Mouse (Mus musculus): Measurements from ENCODE around the gene Wdtc1. TPM values are rescaled to one million over a fixed set of nuclear protein-coding genes. Genes with fewer than 3 reads are reported as not detected.

Gene Wdtc1
- total and polyA plus RNA-seq, 3 experiments, result 7.1 to 53.4 (median 32.3) TPM

GRCm38 (mm10) chr4:133319667-133320066 is 33.6 kb downstream of the Wdtc1 start:
- ATAC-seq (ENCODE audit: extremely low read depth, insufficient number of reproducible peaks, low FRiP score, poor library complexity, severe bottlenecking) (no peak), DNase-seq (ENCODE audit: low spot score) (no peak)
- H3K4me3 ChIP-seq (ENCODE audit: low read depth, low read length), result no peak overlapping the region
- no peaks in the 10 kb centered on the region for H3K27me3 ChIP-seq (ENCODE audit: insufficient read depth, low read length)
- TF ChIP-seq POLR2AphosphoS5 (IDR thresholded peaks at IDR 0.05; ENCODE audit: insufficient replicate concordance, low read depth, low read length), result no peak
- no peak for TF ChIP-seq CTCF (IDR thresholded peaks at IDR 0.05; ENCODE audit: low read depth, low read length)
- TF ChIP-seq GATA1 (IDR thresholded peaks at IDR 0.05; ENCODE audit: borderline replicate concordance, low read length), result no peak
- no peak for TF ChIP-seq TAL1 (conservative IDR thresholded peaks at IDR 0.05; ENCODE audit: low read depth, low read length)
- no peak for TF ChIP-seq GATA2 (IDR thresholded peaks at IDR 0.05; ENCODE audit: borderline replicate concordance, low read depth, low read length)
- H3K4me1 ChIP-seq (ENCODE audit: insufficient read depth, low read depth, low read length), result no peaks in the 10 kb centered on the region
- H3K36me3 ChIP-seq (replicated peaks), result peaks cover 40% of the 10 kb centered on the region
- H3K9me3 ChIP-seq (replicated peaks), result no peaks in the 10 kb centered on the region

- ATAC-seq (ENCODE audit: extremely low read depth, insufficient number of reproducible peaks, low FRiP score, poor library complexity, severe bottlenecking) (no peak), DNase-seq (ENCODE audit: low spot score) (no peak)
- no peak for TF ChIP-seq POLR2AphosphoS5 (IDR thresholded peaks at IDR 0.05; ENCODE audit: insufficient replicate concordance, low read depth, low read length)
- no peak for TF ChIP-seq GATA1 (IDR thresholded peaks at IDR 0.05; ENCODE audit: borderline replicate concordance, low read length)
- TF ChIP-seq CTCF (IDR thresholded peaks at IDR 0.05; ENCODE audit: low read depth, low read length), result no peak
- TF ChIP-seq GATA2 (IDR thresholded peaks at IDR 0.05; ENCODE audit: borderline replicate concordance, low read depth, low read length), result no peak
- H3K4me1 ChIP-seq (ENCODE audit: insufficient read depth, low read depth, low read length), result no peaks in the 10 kb centered on the region
- no peaks in the 10 kb centered on the region for H3K27me3 ChIP-seq (ENCODE audit: insufficient read depth, low read length)
- no peaks in the 10 kb centered on the region for H3K9me3 ChIP-seq (replicated peaks)
- H3K4me3 ChIP-seq (ENCODE audit: low read depth, low read length), result no peak overlapping the region
- peaks cover 41% of the 10 kb centered on the region for H3K36me3 ChIP-seq (replicated peaks)
Observed at GRCm38 (mm10) chr4:133315991-133316390, 37.3 kb downstream of the Wdtc1 start.

GRCm38 (mm10) chr4:133314896-133315295 is 38.4 kb downstream of the Wdtc1 start:
- no peak for ATAC-seq (ENCODE audit: extremely low read depth, insufficient number of reproducible peaks, low FRiP score, poor library complexity, severe bottlenecking)
- H3K27me3 ChIP-seq (ENCODE audit: insufficient read depth, low read length), result no peaks in the 10 kb centered on the region
- TF ChIP-seq GATA1 (IDR thresholded peaks at IDR 0.05; ENCODE audit: borderline replicate concordance, low read length), result no peak
- no peak for TF ChIP-seq CTCF (IDR thresholded peaks at IDR 0.05; ENCODE audit: low read depth, low read length)
- TF ChIP-seq TAL1 (conservative IDR thresholded peaks at IDR 0.05; ENCODE audit: low read depth, low read length), result no peak
- no peak for TF ChIP-seq POLR2AphosphoS5 (IDR thresholded peaks at IDR 0.05; ENCODE audit: insufficient replicate concordance, low read depth, low read length)
- TF ChIP-seq GATA2 (IDR thresholded peaks at IDR 0.05; ENCODE audit: borderline replicate concordance, low read depth, low read length), result no peak
- no peaks in the 10 kb centered on the region for H3K4me1 ChIP-seq (ENCODE audit: insufficient read depth, low read depth, low read length)
- no peaks in the 10 kb centered on the region for H3K9me3 ChIP-seq (replicated peaks)
- H3K36me3 ChIP-seq (replicated peaks), result peaks cover 37% of the 10 kb centered on the region
- no peak overlapping the region for H3K4me3 ChIP-seq (ENCODE audit: low read depth, low read length)
- no peak for DNase-seq (ENCODE audit: low spot score)

- Histone ChIP-seq H3K36me3 (replicated peaks) (peaks cover 49% of the 10 kb centered on the region), H3K27me3 (ENCODE audit: insufficient read depth, low read length) (no peaks in the 10 kb centered on the region), H3K9me3 (replicated peaks) (no peaks in the 10 kb centered on the region), H3K4me3 (ENCODE audit: low read depth, low read length) (no peak overlapping the region), H3K4me1 (ENCODE audit: insufficient read depth, low read depth, low read length) (no peaks in the 10 kb centered on the region)
- DNase-seq (ENCODE audit: low spot score), result peak; percentile 54
- no peak for ATAC-seq (ENCODE audit: extremely low read depth, insufficient number of reproducible peaks, low FRiP score, poor library complexity, severe bottlenecking)
- TF ChIP-seq TAL1 (conservative IDR thresholded peaks at IDR 0.05; ENCODE audit: low read depth, low read length) (no peak), CTCF (IDR thresholded peaks at IDR 0.05; ENCODE audit: low read depth, low read length) (peak; percentile 93)
Observed at GRCm38 (mm10) chr4:133309948-133310347, 43.3 kb downstream of the Wdtc1 start.

- DNase-seq (ENCODE audit: low spot score) (peak; percentile 26), ATAC-seq (ENCODE audit: extremely low read depth, insufficient number of reproducible peaks, low FRiP score, poor library complexity, severe bottlenecking) (no peak)
- Histone ChIP-seq H3K36me3 (replicated peaks) (peaks cover 54% of the 10 kb centered on the region), H3K4me3 (ENCODE audit: low read depth, low read length) (no peak overlapping the region), H3K4me1 (ENCODE audit: insufficient read depth, low read depth, low read length) (no peaks in the 10 kb centered on the region), H3K27me3 (ENCODE audit: insufficient read depth, low read length) (no peaks in the 10 kb centered on the region), H3K9me3 (replicated peaks) (no peaks in the 10 kb centered on the region)
- TF ChIP-seq GATA2 (IDR thresholded peaks at IDR 0.05; ENCODE audit: borderline replicate concordance, low read depth, low read length) (no peak), CTCF (IDR thresholded peaks at IDR 0.05; ENCODE audit: low read depth, low read length) (peak; percentile 87)
Observed at GRCm38 (mm10) chr4:133307331-133307730, 46.0 kb downstream of the Wdtc1 start.

- Histone ChIP-seq H3K36me3 (replicated peaks) (peaks cover 64% of the 10 kb centered on the region), H3K27me3 (ENCODE audit: insufficient read depth, low read length) (no peaks in the 10 kb centered on the region), H3K4me3 (ENCODE audit: low read depth, low read length) (no peak overlapping the region), H3K4me1 (ENCODE audit: insufficient read depth, low read depth, low read length) (peaks cover 4% of the 10 kb centered on the region), H3K9me3 (replicated peaks) (no peaks in the 10 kb centered on the region)
- DNase-seq (ENCODE audit: low spot score) (no peak), ATAC-seq (ENCODE audit: extremely low read depth, insufficient number of reproducible peaks, low FRiP score, poor library complexity, severe bottlenecking) (no peak)
- no peak for TF ChIP-seq CTCF (IDR thresholded peaks at IDR 0.05; ENCODE audit: low read depth, low read length)
- no peak for TF ChIP-seq POLR2AphosphoS5 (IDR thresholded peaks at IDR 0.05; ENCODE audit: insufficient replicate concordance, low read depth, low read length)
Observed at GRCm38 (mm10) chr4:133305825-133306224, 47.5 kb downstream of the Wdtc1 start.

GRCm38 (mm10) chr4:133304770-133305169 is 48.5 kb downstream of the Wdtc1 start:
- no peak for TF ChIP-seq GATA1 (IDR thresholded peaks at IDR 0.05; ENCODE audit: borderline replicate concordance, low read length)
- no peak for TF ChIP-seq CTCF (IDR thresholded peaks at IDR 0.05; ENCODE audit: low read depth, low read length)
- TF ChIP-seq GATA2 (IDR thresholded peaks at IDR 0.05; ENCODE audit: borderline replicate concordance, low read depth, low read length), result no peak
- TF ChIP-seq POLR2AphosphoS5 (IDR thresholded peaks at IDR 0.05; ENCODE audit: insufficient replicate concordance, low read depth, low read length), result no peak
- TF ChIP-seq TAL1 (conservative IDR thresholded peaks at IDR 0.05; ENCODE audit: low read depth, low read length), result no peak
- no peak for ATAC-seq (ENCODE audit: extremely low read depth, insufficient number of reproducible peaks, low FRiP score, poor library complexity, severe bottlenecking)
- Histone ChIP-seq H3K4me3 (ENCODE audit: low read depth, low read length) (no peak overlapping the region), H3K27me3 (ENCODE audit: insufficient read depth, low read length) (no peaks in the 10 kb centered on the region), H3K9me3 (replicated peaks) (no peaks in the 10 kb centered on the region), H3K36me3 (replicated peaks) (peaks cover 74% of the 10 kb centered on the region), H3K4me1 (ENCODE audit: insufficient read depth, low read depth, low read length) (peaks cover 4% of the 10 kb centered on the region)
- DNase-seq (ENCODE audit: low spot score), result no peak

Data from G1E (cell line).